Mouse (Mus musculus) R1 (cell line): Measurements from ENCODE around the gene Mrps9.
A peak's percentile ranks its signal among the peaks of the same experiment; 100 is the strongest.

Experiments
- DNase-seq: peaks from one replicate; pipeline ENCODE4 v3.0.0-alpha.2; 2018; ENCODE audit warnings: low read depth, low spot score

Mrps9 gene

GRCm38 (mm10) chr1:42906696-42907095, 55.7 kb downstream of the Mrps9 start:
- DNase-seq: no peak

GRCm38 (mm10) chr1:42907153-42907552, 56.1 kb downstream of the Mrps9 start:
- peak; percentile 57 for DNase-seq

GRCm38 (mm10) chr1:42915062-42915461, 64.0 kb downstream of the Mrps9 start:
- peak; percentile 49 for DNase-seq

DNA sequence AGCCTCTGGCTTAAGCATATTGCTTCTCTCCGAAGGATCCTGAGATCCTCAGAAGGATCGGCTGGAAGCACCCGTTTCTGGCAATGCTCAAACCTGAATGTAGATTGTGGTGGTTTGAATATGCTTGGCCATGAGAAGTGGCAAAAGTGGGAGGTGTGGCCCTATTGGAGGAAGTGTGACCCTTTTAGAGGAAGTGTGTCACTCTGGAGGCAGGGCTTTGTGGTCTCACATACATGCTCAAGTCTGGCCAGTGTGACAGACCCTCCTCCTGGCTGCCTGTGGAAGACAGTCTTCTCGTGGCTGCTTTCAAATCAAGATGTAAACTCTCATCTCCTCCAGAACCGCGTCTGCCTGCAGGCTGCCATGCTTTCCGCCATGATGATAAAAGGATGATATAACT, 65.7 kb downstream of the Mrps9 start:
- DNase-seq: no peak

DNA sequence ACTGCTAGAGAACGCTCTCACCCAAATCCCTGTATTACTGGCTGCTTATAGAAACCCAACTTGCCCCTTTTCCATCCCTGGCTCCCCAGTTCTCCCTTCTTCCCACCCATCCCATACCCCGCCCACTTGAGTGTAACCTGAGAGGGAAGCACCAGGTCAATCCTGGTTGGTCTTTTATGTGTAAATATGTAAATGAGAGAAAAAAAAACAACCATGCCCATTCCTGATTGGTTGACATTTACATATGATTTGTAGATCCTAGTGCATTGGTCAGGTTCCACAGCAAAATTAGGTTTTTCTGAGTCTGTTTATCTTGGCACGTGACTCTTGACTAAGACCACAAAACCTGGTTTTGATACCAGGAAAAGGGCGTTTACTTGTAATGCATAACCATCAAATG, 66.9 kb downstream of the Mrps9 start:
- peak; percentile 86 for DNase-seq

- no peak for DNase-seq
Observed at GRCm38 (mm10) chr1:42923924-42924323, 72.9 kb downstream of the Mrps9 start.

GRCm38 (mm10) chr1:42933613-42934012, 82.6 kb downstream of the Mrps9 start:
- no peak for DNase-seq

- DNase-seq: no peak
Observed at GRCm38 (mm10) chr1:42948486-42948885, 97.5 kb downstream of the Mrps9 start.

DNA sequence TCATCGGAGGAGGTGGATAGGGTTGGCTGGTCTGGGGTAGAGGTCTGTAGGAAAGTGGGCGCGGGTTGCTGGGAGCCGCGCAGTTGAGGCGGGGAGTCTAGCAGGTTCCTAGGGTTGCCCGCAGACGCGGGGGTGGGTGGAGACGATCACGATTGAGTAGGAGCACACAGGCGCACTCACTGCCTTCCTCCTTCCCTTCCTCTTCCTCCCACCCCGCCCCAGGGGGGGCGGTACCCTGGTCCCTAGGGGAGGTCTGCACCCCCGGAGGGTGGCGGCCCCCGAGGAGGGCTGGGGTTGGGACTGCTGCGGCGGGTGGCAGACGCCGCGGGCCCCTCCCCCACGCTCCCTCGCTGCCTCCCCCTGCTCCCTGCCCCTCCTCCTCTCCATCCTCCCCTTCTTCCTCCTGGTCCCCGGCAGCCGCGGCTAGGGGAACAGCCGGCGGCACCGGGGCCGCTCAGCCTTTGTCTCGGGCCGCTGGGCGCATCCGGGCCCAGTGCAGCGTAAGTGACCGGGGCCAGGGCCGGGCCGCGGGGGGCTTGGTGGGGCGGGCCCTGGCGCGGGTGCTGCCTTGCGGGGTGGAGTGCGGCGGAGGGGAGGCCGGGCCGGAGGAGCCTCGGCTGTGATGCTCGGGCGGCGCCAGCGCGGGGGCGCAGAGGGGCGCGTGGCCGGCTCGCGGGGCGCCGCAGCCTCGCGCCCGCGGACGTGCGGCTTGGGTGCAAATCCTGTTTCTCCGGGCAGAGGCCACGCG, 101.9 kb downstream of the Mrps9 start, which contains the start of gene Gpr45:
Gene Gpr45, plus strand, starts transcription at position 139 of the 748 bp plus-strand sequence.
- peak; percentile 48 for DNase-seq

- DNase-seq: peak; percentile 16
Observed at GRCm38 (mm10) chr1:42953482-42953822, 102.4 kb downstream of the Mrps9 start.
